Mouse (Mus musculus) urinary bladder, postnatal 10 days (tissue): ENCODE data around the gene Zfp932.
"Not testable (repeated sequence)": the region's sequence is repeated elsewhere in the genome, so short reads cannot be mapped to it uniquely, and the experiment has no call there.

ENCODE experiments used
- DNase-seq: peaks from one replicate; pipeline ENCODE4 v3.0.0; 2022; ENCODE audit warnings: low spot score

The Zfp932 gene

GRCm38 (mm10) chr5:109996026-109996937, at the start of gene Zfp932:
TSS of gene Zfp932 (plus strand) at chr5:109996521.
- peak; percentile 15 for DNase-seq

DNA sequence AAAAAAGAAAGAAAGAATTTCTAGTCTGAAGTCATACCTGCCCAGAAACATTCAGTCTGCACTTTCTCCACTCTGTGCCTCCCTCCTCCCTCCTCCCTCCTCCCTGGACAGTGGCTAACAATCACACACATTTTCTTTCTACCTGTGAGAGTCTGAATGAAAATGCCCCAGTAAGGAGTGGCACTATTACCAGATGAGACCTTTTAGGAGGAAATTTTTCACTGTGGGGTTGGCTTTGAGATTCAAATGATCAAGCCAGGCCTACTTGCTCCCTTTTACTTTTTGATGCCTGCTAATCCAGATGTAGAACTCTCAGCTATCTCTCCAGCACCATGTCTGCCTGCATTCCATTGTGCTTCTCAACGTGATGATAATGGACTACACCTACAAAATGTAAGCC, 46.0 kb upstream of the Zfp932 start:
- DNase-seq, result no peak

- not testable (repeated sequence) for DNase-seq
Observed at GRCm38 (mm10) chr5:109980743-109981142, 15.6 kb upstream of the Zfp932 start.

GRCm38 (mm10) chr5:109995461-109995860, 860 bp upstream of the Zfp932 start:
- DNase-seq, result not testable (repeated sequence)

- not testable (repeated sequence) for DNase-seq
Observed at GRCm38 (mm10) chr5:110015775-110016174, 19.5 kb downstream of the Zfp932 start.

DNA sequence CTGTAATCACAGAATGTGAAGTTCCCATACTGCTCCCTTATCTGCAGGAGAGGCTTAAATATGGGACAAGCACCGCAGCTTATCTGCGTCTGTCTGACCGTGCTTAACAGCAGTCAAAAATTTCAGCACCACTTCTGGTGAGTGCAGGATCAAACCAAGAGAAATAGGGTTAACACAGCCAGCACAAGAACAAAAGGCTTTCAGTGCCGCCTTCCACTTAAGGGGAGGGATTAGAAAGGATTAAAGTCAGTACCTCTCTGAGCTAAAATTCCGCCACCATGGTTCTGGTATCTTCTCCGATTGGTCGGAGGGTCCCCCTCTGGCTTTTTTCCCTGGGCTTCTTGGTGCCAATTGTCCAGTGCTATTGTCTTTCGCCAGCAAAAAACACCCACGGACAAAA, 27.0 kb downstream of the Zfp932 start:
- DNase-seq, result no peak

DNA sequence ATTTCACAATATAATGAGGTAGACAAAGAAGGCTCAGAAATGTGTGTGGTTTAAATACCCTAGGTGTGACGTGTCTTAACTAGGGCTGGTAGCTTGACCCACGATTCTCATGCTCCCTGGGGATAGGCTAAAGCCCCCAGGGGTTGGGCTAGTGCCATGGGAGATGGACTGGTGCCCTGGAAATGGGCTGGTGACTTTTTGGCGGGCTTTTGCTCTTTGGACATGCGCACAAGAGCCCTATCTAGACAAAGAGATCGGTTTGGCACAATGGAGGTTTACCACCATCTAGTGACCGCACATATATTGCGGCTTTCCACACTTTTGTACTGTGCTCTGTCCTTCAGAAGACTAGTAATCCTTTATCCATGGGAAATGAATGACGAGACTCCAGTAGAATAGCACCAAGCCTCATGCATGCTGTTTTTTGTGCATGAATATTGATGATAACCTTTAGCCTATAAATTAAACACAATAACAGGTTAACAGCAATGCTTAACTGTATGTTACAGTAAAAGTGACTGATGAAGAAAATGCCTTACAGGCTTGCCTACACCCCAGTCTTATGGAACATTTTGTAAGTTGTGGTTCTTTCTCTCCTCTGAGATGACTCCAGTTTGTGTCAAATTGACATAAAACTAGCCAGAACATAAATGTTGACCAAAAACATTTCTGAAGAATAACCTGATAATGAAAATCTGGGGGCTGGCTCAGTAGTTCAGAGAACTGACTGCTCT, 27.5 kb downstream of the Zfp932 start:
- DNase-seq, result not testable (repeated sequence)

- peak; percentile 25 for DNase-seq
Observed at GRCm38 (mm10) chr5:110057637-110058408, 61.5 kb downstream of the Zfp932 start.
